Mouse (Mus musculus) erythroblast, embryonic 14.5 days (primary cell): ENCODE measurements around the gene Ggcx.

ENCODE experiments used
- GATA1 ChIP-seq: IDR thresholded peaks from 2 replicates; pipeline ENCODE4 v1.6.1; 2012; ENCODE audit warnings: low read length, inconsistent platforms, mixed read lengths
- TAL1 ChIP-seq: IDR thresholded peaks from 3 replicates; pipeline ENCODE4 v1.6.1; 2012; ENCODE audit warnings: low read length, inconsistent platforms, mixed read lengths

DNA sequence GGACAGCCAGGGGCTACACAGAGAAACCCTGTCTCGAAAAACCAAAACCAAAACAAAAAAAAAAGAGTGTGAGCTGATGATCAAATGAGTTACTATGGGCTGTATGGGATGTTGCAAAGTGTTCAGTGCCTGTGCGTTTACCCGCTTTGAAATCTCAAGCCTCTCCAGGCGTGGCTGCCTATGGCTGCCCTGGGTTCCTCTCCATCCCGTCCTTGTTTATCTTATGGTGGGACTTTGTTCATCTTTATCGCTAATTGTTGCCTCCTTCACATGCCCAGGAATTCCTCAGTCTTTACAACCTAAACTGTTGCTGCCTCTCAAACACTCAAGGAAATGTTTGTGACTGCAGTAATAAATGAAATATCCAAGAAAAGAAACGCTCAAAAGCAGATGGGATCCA lies 44.3 kb downstream of the Ggcx start:
- no peak for TF ChIP-seq GATA1
- TF ChIP-seq TAL1: no peak
